Mouse (Mus musculus) urinary bladder, postnatal 25 days (tissue): ENCODE data around the gene Tmem82.
A peak's percentile ranks its signal among the peaks of the same experiment; 100 is the strongest.

Experiments
- DNase-seq: peaks from one replicate; pipeline ENCODE4 v3.0.0; 2022; ENCODE audit warnings: low spot score

Tmem82 gene

DNA sequence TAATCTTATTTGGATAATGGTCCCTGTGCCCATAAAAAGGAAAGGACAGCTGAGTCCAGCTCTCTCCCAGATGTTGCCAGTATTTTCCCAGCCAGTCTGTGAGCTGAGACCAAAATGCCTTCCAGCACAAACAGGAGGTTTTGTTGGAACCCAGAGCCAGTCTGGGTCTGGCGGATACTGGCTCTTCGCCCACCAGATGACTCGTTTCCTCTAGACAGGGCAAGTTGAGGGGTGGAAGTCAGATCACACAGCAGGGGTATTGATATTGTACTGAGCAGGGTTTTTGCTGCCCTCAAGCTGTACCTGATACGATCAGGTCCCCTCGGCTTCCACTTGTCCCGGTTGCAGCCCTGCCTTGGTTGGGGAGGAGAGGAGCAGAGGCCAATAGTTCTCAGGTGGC is 8.9 kb downstream of the Tmem82 start:
- no peak for DNase-seq

GRCm38 (mm10) chr4:141605861-141606260 is 12.6 kb downstream of the Tmem82 start, which contains the start of gene Fblim1:
Fblim1 (minus strand) TSS chr4:141606096.
- DNase-seq, result no peak

DNA sequence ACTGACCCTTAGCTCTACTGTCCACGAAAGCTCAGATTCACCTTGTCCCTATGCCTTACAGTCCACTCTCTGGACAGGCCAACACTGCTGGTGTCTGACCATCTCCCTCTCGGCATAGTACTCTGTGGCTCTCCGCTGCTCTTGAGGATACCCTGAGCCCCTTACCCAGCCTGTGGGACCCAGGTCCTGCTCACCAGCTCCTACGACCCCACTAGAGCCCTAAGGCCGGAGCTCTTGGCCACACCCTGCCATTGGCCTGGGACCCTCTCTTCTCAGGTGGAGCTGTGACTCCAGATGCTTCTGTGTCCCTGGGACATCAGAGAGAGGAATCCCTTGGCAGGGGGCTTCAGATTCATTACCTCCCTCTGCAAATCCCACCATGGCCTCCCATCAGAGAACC is 13.0 kb downstream of the Tmem82 start:
- DNase-seq, result no peak

- DNase-seq, result peak; percentile 24
These were observed 13.9 kb downstream of the Tmem82 start for GRCm38 (mm10) chr4:141604493-141604892.

DNA sequence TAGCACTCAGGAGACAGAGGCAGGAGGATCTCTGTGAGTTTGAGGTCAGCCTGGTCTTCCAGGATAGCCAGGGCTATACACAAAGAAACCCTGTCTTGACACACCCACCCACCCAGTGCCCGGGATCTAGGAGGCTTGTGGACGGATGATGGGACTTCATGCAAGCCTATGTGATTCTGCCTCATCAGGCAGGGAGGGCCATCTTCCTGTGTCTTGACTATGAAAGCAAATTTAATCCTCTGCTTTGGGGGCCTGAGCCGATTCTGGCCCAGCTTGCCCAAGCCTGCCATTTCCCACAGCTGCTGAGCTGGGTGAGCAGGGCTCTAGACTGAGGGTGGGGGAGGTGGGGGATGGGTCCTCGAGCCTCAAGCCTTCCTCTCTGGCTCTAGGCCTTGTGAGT is 14.5 kb downstream of the Tmem82 start:
- DNase-seq, result no peak

GRCm38 (mm10) chr4:141602523-141603223 is 15.8 kb downstream of the Tmem82 start:
- DNase-seq, result no peak

DNA sequence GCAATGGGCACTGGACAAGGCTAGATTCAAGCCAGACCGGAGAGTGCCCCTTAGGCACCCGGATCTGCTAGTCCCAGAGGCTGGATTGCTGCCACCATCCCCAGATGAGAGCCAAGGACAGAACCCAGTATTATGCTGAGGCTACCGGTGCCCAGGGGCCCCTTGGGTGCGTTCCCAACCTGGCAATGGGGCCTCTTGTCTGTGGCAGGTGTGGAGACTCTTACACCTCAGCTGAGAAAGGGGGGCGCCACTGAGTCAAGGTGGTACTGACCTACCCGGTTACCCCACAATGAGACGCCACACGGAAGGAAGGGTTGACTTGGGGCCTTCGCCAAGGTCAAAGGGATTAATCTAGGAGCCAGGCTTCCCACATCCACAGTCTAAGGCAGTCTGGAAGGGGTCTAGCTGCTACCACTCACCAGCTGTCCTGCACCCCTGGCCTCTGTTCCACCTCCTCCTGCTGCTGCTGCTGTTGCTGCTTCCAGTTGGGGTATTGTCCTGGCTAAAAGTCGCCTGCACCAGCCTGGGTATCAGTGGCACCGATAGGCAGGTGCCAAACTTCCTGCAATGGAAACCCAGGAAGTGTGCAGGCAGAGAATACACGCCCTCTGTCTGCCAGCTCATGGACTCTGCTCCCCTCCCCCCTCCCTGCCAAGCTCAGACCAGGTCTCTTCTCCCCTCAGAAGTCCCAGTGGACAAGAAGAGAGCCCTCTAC is 17.1 kb downstream of the Tmem82 start:
- no peak for DNase-seq

GRCm38 (mm10) chr4:141600364-141600763 is 18.1 kb downstream of the Tmem82 start:
- no peak for DNase-seq

- peak; percentile 26 for DNase-seq
These were observed 18.9 kb downstream of the Tmem82 start for GRCm38 (mm10) chr4:141599251-141600141.

DNA sequence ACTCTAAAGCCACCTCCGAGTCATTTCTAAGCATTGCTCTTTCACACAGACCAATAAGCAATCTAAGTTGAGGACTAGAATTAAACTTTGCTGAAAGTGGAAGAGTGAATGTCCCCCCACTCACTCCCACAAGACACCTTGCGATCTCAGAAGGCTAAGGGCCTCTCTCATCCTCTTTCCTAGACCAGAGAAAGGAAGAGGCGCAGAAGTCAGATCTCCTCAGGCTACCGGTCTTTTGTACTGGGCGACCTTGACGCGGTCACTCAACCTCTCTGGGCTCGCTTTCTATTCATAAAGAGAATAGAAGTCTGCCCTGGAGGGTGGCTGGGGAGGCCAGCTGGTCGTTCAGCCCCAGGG is 19.6 kb downstream of the Tmem82 start:
- DNase-seq, result no peak

DNA sequence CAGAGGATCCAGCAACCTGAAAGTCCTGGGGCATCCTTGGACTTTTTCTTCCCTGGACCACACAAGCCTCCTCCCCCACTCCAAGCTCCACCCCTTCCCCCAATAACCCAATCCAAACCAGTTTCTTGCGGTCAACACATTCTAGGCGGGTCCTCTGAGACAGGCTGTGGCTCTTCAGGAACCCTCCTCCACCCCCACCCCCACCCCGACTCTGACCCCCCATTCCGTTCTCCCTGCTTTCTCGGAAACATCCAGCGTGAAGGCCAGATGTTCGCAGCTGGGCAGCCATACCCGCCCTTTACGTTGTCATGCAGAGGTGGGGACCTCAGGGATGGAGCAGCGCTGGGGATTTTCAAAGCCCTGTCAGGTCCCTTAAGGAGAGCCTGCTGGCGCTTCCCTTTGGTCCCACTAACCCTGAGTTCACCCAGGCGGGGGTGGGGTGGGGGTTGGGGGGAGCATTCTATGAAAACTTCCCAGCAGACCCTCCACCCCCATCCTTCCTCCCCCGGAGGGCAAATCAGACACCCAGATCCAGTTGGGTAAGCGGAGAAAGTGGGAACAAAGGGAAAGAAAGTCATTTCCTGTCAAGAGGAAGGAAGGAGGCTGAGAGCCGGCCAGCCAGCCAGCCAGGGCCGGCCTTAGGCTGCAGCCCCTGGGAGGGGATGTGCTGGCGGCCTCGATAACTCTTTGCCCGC is 20.1 kb downstream of the Tmem82 start:
- peak; percentile 25 for DNase-seq

DNA sequence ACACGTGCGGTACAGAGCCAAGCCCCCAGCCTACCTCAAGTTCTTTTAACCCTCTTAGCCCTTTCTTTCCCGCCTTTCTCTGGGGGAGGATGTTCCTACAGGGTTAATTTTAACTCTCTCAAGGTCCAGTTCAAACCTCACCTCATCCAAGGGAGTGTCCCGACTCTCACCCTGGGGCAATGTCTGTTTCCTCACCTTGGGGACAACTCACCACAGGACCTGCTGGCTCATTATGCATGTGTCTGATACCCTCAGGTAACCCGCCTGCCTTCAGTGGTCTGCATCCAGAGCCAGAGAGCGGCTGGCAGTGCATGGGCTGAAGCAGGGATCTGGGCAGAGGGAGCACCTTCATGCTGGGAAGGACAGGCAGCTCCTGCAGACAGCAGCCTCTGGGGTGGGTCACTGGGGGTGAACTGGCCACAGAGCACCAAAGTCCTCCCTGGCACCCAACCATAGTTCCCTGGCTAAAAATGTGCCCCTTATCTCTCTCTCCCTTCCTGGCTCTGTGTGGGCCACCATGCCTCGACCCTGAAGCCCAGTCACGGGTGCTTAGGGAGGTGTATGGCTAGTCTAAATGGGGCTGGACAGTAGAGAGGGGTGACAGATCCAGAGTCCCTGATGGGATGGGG is 21.6 kb downstream of the Tmem82 start:
- DNase-seq, result no peak

DNA sequence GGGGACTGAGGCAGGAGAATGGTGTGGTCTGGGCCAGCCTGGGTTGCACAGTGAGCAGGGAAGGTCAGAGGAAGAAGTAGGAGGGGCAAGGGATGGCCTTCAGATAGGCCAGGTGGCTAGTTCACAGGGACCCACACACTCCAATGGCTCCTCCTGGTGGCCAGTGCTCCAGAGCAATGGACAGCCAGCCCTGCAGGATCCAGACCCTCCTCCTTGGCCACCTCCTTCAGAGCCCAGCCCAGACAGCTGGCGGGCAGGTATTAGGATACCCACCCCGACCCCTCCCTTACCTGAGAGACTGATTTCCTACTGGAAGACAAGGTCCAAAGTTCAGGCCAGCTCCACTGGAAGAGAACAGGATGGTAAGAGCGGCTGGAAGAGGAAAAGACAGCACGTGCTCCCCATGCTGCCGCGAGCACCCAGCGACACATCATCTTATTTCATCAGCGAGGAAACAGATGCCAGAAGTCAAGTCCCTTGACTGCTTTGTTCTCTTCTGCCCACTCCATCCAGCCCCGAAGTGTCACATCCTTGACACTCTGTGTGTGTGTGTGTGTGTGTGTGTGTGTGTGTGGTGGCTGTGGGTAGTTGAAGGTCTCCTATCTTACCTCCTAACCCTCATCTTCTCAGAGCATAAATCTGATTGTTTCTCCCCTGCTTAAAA is 22.7 kb downstream of the Tmem82 start:
- DNase-seq, result no peak

DNA sequence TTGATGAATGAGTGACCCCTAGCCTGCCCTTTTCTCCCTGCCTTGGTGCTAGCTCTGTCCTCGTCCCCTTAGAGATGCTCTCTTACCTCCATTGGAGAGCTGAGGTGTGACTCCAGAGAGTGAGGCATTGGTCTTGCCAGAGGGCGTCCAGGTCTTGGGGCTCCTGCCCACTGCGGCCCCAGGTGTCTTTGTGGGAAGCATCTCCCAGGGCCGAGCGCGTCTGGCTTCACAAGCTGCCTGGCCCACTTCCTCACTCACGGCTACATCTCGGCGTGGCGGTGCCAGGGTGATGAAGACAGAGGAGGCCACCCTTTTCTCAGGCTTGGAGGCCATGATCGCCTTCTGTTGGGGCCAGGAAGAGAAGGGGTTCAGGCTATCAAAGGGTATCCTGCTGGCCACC is 23.3 kb downstream of the Tmem82 start:
- no peak for DNase-seq

GRCm38 (mm10) chr4:141591547-141591946 is 26.9 kb downstream of the Tmem82 start:
- DNase-seq, result no peak

GRCm38 (mm10) chr4:141583919-141584318 is 34.5 kb downstream of the Tmem82 start:
- no peak for DNase-seq

DNA sequence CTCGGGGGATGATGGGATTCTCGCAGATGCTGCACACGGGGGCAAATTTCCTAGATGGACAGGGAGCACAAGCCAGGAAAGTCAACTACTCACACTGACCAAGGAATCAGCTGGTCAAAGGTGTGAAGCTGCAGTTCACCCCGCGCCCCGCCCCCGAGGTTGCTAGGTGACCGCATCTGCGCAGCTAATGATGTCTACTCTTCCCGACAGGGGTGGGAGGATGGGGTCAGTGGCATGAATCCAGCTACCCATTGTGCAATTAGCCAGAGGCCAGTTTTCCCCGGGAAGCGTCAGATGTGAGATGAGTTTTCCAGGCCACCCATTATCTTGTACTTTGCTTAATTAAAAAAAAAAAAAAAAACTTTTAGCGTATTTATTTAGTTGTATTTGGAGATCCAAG is 37.4 kb downstream of the Tmem82 start:
- DNase-seq, result no peak

DNA sequence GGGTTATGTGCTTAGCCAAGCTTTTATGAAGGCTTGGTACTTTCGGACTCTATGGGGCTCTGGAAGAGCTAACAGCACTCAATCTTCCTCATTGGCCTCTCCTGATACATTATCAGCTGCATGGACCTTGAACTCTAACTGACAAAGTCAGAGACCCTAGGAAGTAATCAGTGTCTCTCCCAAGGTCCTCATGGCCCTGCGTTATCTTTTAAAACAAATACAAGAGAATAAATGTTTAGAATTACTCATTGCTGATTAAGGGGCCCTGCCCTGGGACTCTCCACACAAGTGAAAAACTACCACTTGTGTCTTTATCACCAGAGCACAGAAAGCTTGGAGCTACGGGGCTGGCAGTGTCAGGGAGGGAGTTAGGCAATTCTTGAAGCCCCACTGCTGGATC is 39.6 kb downstream of the Tmem82 start:
- no peak for DNase-seq

DNA sequence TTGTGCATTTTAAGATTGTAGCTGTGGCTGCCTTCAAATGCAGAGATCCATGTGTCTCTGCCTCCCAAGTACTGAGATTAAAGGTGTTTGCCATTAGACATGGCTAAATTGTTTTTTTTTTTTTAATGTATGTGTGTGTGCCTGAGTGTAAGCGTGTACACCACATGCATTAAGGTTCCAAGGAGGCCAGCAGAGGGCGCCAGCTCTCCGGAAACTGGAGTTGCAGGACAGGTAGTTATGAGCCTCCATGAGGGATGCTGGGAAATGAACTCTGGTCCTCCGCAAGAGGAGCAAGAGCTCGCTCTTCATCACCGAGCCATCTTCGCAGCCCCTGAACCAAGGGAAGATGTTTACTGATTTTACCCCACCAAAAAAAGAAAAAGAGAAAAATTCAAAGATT is 41.6 kb downstream of the Tmem82 start:
- DNase-seq, result no peak

DNA sequence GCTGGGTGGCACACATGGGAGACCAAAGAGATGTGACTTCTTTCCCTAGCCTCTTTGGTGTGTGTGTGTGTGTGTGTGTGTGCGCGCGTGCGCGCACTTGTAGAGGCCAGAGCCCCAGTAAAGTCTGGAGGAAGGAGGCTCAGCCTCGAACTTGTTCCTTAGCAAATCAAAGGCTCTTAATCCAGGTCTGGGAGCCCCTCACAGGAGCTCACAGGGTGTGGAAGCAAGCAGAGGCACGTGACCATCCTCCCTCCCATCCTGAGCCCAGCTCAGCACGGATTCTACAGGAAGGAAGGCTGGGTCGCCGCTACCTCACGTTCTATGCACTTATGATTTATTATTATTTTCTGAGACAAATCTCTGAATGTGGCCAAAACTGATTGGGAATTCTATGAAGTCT is 42.0 kb downstream of the Tmem82 start:
- DNase-seq, result no peak
